Mouse (Mus musculus) brain, embryonic 18.5 days (tissue): Measurements from ENCODE around the gene Hist1h2aa.

Source experiments
- DNase-seq: peaks from one replicate; pipeline ENCODE4 v3.0.0-alpha.2; 2012; ENCODE audit warnings: low read depth, low spot score

Gene Hist1h2aa

DNA sequence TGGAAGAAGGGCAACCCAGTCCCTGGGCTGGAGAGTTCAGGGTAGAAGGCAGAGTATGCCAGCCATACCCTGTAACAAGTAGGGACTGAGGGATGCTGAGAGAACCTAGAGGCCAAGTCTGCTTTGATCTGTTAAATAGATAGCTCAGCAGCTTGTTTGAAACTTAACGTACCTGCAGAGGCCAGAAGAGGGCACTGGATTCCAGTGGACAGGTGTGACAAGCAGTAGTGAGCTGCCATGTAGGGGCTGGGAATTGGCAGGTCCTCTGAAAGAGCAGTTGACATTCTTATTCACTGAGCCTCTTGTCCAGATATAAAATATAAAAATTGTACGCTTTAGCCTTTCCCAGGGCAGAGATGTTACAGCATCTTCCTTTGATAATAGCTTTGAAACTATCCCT lies 8.6 kb downstream of the Hist1h2aa start:
- no peak for DNase-seq

DNA sequence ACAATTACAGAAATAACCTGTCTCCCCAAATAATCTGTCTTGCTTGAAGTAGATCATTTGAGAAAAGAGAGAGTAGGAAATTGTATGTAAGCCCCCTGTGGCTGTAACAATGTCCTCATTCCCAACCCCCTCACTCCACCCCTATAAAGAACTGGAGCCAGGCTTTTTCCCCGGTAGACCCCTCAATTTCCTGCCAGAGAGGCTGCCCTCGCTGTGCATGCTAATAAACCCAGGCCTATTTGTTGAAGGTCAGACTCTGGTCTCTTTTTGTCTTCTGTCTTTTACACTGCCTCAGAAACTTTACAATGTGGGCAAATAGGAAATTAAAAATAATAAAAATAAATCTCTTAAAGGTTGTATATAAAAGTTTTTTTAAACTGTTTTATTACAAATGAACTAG lies 12.0 kb downstream of the Hist1h2aa start:
- DNase-seq = no peak

- DNase-seq = peak; percentile 32
Observed at GRCm38 (mm10) chr13:23949484-23950246, 15.4 kb downstream of the Hist1h2aa start.

- no peak for DNase-seq
Observed at GRCm38 (mm10) chr13:23950928-23951327, 16.7 kb downstream of the Hist1h2aa start.

DNA sequence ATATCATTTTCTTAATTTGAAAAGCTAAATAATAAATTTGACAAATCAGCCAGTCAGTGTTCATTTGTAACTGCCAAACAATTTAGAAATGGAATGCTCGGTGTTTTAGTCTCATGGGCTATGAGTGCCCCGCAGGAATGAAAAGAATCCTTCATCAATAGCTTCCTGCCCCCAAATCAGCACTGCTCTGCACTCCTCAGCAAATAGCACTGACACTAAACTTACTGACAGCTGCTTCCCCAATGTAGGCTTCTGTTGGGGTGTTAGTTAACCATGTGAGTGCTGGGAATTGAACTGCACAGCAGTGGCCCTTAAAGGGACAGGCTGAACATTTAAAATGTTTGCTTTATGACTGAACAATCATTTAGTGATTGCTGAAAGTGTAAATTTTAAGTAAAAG lies 25.5 kb downstream of the Hist1h2aa start:
- DNase-seq = no peak

- DNase-seq = no peak
Observed at GRCm38 (mm10) chr13:23964909-23965308, 30.6 kb downstream of the Hist1h2aa start.

GRCm38 (mm10) chr13:23971870-23972269 lies 37.6 kb downstream of the Hist1h2aa start:
- peak; percentile 37 for DNase-seq

DNA sequence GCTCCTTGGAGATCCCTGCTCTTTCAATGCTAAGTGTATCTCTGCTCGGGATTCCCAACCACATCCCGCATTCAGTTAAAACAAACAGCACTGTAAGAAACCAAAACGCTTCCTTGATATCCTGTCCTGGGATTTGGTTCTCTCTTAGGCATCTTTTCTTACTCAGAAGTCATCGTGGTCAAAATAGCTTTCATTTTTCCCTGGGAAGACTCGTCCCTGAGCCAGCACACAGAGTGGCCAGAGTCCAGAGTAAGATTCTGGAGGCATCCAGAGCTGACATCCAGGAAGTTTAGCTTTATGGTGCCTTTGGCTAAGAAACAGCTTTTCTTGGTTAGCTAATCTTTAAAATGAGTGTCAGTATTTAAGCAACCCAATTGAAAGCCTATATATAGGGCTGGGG lies 38.0 kb downstream of the Hist1h2aa start:
- no peak for DNase-seq
